Mouse (Mus musculus) left cerebral cortex, postnatal 10 days (tissue): ENCODE measurements around the gene Cped1. TPM values are rescaled to one million over a fixed set of nuclear protein-coding genes. Genes with fewer than 3 reads are reported as not detected.
"Not testable (repeated sequence)": the region's sequence is repeated elsewhere in the genome, so short reads cannot be mapped to it uniquely, and the experiment has no call there.

Experiments
- DNase-seq, 2 experiments: peaks; one replicate each; pipeline ENCODE4 v3.0.0; 2021 to 2022; ENCODE audit warnings: low spot score in 2 of 2, mixed read lengths in 1 of 2; ENCODE audit errors: extremely low spot score in 1 of 2
- intact Hi-C: fragments of 180-260 bp; cut with DNase I; formaldehyde crosslinking; loops from one replicate; pipeline ENCODE4 v1.15.1; 2025
- total RNA-seq, 2 experiments: library from RNA; stranded (reverse); gene quantifications; 2 replicates each; pipeline ENCODE4 v1.2.3; 2021

The Cped1 gene
- total RNA-seq, 2 experiments from 2014 or later = 1.9 to 2.0 TPM

GRCm38 (mm10) chr6:22243321-22243720 is 257.6 kb downstream of the Cped1 start:
- intact Hi-C loops = no loop called here

GRCm38 (mm10) chr6:22246696-22247095 is 261.0 kb downstream of the Cped1 start:
- DNase-seq = no peak
- intact Hi-C loops = no loop called here

More at GRCm38 (mm10) chr6:22243321-22243720, 257.6 kb downstream of the Cped1 start:
- DNase-seq = no peak

DNA sequence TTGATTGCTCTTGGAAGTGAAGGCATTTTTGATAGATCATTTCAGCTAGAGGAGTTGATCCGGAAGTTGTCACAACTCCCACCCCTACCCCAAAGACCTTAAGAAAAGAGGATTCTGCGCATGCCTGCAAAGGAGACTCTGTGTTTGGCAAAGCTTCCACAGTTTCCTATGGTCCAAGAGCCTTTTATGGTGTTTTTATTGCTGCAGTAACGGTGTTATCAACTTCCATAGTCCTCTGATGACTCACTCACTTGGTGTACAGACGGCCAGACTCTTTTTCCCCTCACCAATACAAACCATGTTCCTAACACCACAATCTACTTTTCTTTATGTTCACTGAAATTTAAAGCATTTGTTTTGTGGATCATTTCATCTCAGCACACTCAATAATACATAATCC is 273.1 kb downstream of the Cped1 start:
- intact Hi-C loops = no loop called here
- DNase-seq = no peak

GRCm38 (mm10) chr6:22262519-22262918 is 276.8 kb downstream of the Cped1 start:
- intact Hi-C loops = no loop called here
- DNase-seq = no peak

DNA sequence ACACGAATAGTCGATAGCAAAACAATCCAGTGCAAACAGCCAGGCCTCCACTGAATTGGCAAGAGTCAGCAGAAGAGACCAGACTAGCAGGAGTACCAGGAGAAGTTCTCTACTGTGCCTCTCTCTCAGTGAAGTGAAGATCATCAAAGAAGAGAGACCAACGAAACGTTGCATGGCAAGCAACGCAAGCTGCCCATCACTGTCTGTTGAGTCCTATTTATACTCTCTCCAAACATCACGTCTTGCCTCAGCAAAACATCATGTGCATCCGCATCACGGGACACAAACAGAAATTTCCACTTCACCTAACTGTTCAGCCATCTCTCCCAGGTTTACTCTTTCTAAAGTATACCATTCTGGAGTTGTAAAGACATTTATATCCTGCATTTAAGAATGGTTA is 278.4 kb downstream of the Cped1 start:
- intact Hi-C loops, DNase-seq: not testable (repeated sequence)

DNA sequence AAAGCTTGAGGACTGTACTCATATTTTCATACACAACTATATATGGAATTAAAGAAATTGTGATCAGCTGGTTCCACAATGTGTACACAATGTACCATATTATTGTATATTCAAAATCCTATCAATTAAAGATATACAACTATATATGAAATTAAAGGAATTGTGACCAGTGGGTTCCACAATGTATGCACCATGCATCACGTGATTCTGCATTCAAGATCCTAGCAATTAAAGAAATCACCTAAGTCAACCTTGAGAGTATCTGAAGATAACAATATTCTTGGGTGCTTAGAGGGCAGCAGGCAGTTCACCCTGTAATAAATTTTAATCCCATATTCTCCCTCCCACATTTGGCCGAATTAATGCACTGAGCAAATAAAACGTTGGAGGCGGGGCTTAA is 280.3 kb downstream of the Cped1 start:
- intact Hi-C loops = no loop called here
- no peak for DNase-seq

- intact Hi-C loops = no loop called here
- no peak for DNase-seq
Measured at GRCm38 (mm10) chr6:22267807-22268667, 282.3 kb downstream of the Cped1 start.

GRCm38 (mm10) chr6:22268677-22269076 is 283.0 kb downstream of the Cped1 start:
- intact Hi-C loops = no loop called here
- no peak for DNase-seq

- intact Hi-C loops = no loop called here
- no peak for DNase-seq
Measured at GRCm38 (mm10) chr6:22269840-22270521, 284.3 kb downstream of the Cped1 start.

GRCm38 (mm10) chr6:22277941-22278340 is 292.2 kb downstream of the Cped1 start:
- DNase-seq = no peak
- intact Hi-C loops = no loop called here

DNA sequence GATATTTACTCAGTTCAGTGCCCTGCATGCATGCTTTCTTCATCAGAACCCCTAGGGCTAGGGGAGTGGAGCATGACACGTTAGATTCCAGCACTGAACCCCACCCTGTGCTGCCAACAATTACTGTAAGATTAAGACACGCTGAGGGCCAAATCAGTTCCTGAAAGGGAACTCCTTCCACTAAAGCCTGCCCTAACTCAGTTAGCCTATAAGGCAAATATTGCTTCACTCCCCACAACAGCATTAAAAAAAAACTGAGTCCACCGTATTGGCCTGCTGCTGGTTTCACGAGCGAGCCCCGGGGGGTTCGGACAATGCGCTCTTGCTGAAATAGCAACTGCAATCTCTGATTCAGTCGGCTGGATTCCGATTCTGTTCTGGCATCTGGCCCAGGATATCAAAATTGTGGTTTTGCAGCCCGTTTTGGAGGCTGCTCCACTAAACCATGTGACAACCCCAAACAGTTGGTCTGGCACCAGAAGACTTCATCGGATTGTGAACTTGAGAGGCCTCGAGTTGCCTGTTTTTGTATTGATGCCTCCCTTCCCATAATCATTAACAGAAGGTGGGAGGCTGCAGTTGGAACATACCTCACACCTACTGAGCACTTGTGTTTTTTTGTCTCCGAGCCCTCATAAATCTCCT is 294.6 kb downstream of the Cped1 start:
- peak in 1 of 2 experiments; percentile 72 for DNase-seq
- intact Hi-C loops = no loop called here

- no peak for DNase-seq
- intact Hi-C loops = no loop called here
Measured at GRCm38 (mm10) chr6:22282405-22282804, 296.7 kb downstream of the Cped1 start.

DNA sequence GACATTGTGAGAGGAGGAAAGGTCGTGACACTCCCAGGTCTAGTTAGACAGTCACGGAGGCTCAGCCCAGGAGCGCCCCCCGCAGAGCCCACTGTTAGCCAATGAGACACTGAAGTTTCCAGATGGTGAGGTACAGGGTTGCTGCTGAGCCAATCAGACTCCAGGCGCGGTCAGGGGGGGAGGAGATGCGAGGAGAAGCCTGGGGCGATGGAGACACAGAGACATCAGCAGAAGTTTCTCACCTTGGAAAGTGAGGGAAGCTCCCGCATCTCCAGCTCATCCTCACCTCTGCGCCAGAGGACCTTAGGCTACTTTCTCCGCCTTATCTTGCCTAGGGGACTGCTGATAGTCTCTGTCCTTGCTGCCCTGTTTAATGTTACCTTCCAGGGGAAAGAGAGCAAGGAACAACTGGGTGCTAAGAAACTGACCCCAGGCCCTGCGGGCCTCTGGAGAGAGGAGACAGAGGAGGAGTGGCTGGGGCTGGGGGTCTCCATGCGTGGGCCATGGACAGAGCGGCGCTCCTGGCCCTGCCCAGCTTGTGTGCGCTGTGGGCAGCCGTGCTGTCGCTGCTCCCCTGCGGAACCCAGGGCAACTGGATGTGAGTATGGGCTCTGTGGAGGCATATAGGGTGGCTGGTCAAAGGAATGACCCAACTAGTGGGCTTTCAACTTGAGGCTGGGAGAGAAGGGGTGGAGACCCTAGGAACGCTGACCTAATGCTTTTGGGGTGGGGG is 302.5 kb downstream of the Cped1 start, which contains the start of gene Wnt16:
TSS of gene Wnt16 (plus strand) at position 224 of the 733 bp plus-strand sequence.
- intact Hi-C loops = no loop called here

DNA sequence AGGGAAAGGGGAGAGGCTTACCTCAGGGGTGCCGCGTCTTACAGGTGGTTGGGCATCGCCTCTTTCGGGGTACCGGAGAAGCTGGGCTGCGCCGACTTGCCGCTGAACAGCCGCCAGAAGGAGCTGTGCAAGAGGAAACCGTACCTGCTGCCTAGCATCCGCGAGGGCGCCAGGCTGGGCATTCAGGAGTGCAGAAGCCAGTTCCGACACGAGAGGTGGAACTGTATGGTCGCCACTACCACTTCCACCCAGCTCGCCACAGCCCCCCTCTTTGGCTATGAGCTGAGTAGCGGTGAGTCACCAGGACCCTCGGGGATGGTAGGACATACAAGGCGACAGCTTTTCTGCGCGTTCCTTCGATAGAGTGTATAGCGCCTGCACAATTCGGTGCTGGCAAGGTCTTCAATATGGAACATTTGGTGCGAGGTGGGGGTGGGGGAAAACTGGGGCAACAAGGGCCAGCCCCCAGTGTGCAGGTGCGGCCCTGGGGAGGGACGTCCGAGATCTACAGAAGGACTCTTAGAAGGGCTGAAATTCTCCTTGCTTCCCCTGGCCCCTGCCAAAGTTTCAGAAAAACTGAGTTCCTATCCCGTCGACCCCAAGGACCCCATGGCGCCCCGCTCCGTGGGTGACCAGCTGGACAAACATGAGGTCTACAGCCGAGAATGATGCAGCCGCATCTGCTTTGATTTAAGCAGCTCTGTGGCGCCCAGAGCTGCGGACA is 303.2 kb downstream of the Cped1 start:
- intact Hi-C loops = no loop called here
- DNase-seq = peak in 1 of 2 experiments; percentile 60

More for the DNA sequence above, 302.5 kb downstream of the Cped1 start, which contains the start of gene Wnt16:
- peak in 1 of 2 experiments; percentile 62 for DNase-seq

GRCm38 (mm10) chr6:22289461-22290021 is 303.8 kb downstream of the Cped1 start:
- DNase-seq = no peak
- intact Hi-C loops = no loop called here

GRCm38 (mm10) chr6:22290790-22291189 is 305.1 kb downstream of the Cped1 start:
- intact Hi-C loops = no loop called here
- DNase-seq = no peak

- DNase-seq = no peak
Measured at GRCm38 (mm10) chr6:22292056-22292455, 306.3 kb downstream of the Cped1 start.

GRCm38 (mm10) chr6:22293922-22294321 is 308.2 kb downstream of the Cped1 start:
- intact Hi-C loops = no loop called here
- no peak for DNase-seq

More at GRCm38 (mm10) chr6:22292056-22292455, 306.3 kb downstream of the Cped1 start:
- intact Hi-C loops = no loop called here
